Mouse (Mus musculus) A20 (cell line): ENCODE results near the gene Kcnk4.
A peak's percentile ranks its signal among the peaks of the same experiment; 100 is the strongest.

Source experiments
- DNase-seq: peaks from one replicate; pipeline ENCODE4 v3.0.0-alpha.2; 2011; ENCODE audit warnings: low read depth, low spot score

Kcnk4 gene

DNA sequence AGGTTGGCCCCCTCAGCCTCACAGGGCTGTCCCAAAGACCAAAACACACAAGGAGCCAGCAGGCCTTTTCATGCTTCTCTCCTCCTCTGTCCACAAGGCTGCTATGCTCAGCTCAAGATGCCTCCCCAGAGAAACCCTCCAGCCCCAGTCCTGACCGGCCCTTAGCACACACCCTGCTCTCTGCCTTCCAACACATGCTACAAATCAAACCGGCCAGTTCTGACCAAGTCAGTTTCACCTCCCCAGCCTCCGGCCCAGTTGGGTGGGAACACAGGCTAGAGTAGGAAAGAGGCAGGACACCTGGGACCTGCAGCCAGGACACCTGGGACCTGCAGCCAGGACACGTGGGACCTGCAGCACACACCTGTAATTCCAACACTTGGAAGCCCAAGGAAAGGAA is 17.8 kb downstream of the Kcnk4 start:
- no peak for DNase-seq

DNA sequence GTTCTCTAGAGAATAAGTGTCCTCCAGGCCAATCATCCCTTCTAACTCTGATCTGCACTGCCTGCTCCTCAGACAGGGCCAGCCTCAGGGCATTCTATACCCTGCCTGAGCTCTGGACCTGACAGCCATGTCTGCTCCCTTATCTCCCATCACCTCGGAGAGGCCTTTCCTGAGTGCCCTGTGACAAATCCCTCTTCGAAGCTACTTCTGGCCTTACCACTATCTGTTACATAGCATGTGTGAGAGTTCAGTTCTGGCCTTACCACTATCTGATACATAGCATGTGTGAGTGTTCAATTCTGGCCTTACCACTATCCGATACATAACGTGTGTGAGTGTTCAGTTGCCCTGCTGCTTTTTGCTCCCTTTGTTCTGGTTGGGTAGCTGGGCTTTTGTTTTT is 19.0 kb downstream of the Kcnk4 start:
- DNase-seq, result no peak

DNA sequence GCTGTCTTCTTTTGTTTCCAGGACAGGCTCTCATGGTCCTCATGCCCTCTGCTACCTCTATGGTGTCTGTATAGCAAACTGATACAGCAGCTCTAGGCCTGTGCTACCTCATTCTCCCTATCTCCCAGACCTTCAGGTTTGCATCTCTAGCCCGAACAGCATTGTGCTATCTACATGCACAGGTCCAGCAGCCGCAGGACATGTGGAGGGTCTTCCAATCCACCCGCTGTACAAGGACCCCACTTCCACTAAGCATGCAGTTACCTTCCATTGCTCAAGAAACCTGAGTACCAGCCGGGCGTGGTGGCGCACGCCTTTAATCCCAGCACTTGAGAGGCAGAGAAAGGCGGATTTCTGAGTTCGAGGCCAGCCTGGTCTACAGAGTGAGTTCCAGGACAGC is 19.8 kb downstream of the Kcnk4 start:
- DNase-seq, result no peak

DNA sequence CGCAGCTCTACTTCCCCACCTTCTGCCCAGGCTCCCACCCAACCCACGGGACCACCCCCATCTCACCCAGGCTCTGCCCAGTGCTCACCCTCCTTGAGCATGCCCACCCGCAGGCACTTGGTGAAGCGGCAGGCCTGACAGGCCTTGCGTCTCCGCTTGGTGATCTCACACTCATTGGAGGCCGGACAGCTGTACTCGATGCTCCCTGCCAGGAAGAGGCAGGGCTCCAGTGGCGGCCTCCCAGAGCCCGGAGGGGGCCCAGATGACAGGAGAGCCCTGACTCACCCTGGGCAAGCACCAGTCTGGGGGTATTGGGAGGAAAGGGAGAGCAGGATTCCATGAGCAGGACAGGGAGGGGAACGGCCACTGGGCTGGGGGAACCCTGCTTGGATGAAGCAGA is 20.3 kb downstream of the Kcnk4 start:
- DNase-seq, result no peak

DNA sequence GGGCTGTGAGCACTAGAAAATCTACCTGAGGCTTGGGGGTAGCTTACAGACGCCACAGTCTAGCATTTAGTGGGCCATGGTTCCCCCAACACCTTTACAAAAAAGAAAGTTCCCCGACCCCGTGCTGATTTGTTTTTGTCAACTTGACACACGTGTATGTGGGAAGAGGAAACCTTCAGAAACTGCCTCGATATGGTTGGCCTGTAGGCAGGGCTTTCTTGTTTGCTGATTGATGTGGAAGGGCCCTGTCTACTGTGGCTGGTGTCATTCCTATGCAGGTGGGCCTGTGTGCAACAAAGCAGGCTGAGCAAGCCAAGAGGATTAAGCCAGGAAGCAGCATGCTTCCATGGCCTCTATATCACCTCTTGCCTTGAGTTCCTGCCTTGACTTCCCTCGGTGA is 21.3 kb downstream of the Kcnk4 start:
- DNase-seq, result no peak

DNA sequence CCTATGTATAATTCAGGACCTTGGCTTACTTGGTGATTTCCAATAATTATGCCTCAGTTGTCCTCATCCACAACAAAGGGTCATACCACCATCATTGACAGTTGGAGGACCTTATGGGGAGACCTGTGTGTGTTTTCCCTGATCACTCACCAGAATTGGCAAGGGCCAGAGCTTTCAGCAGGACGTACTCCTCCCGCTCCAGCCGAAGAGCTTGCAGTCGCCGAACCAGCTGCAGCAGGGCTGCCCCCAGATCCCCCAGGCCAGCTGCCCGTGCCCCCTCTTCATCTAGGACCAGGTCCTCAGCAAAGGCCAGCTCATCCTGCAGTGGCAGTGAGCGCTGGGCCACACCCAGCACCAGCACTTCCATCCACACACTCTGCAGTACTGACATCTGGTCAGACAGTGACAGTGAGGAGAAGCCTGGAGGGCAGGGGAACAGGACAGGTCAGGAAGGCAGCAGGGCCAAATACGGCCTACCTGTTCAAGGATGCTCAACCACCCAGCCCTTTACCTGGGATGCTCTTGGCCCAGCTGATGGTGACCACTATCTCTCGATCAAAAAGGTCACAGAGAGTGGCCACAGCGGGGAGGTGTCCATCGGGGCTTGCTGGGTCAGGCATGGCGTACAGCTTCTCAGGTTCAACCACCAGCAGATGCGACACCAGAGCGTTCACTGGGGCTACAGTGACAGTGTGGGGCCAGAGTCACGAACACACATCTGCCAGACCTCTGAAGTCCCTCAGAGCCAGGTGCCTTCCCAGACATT is 21.9 kb downstream of the Kcnk4 start:
- DNase-seq, result no peak

DNA sequence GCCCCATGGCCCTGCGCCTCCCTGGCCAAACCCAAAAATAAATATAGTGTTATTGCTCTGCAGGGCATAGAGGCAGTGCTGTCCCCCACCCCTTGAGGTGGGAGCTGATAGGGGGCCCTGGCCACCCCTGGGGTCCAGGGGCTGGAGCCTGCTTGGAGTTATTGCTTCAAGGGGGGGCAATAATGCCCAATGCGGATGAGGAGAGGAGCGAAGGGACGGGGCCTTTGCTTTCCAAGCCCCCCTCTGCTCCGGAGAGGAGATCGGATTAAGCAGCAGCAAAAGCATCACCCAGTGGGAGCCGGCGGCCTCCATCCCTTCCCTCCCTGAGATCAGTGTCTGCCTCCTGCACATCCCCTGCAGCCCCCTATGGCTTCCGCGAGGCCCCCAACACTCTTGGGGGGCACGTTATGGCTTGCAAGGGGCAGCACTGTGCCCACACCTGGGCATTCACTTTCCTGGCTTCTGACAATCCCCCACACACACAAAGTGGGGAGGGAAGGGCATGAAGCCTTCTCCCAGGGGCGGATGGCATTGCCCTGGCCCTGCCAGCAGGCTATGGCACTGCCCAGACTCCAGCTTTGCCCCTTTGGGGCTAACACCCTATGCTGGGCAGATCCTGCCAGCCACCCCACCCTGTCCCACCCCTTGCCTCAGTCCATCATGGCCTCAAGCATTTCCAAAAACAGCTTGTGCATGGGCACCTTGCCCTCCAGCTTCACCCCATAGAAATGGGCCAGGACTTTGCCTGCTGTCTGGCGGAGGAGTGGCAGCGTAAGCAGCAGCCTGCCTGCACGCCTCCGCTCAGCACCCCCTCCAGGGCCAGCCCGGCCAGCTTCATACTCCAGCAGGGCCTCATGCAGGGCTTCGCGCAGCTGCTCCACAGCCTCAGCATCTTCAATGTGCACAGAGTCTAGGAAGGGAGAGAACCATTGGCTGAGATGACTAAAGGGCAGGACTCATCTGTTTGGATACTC is 22.9 kb downstream of the Kcnk4 start:
- DNase-seq, result no peak

DNA sequence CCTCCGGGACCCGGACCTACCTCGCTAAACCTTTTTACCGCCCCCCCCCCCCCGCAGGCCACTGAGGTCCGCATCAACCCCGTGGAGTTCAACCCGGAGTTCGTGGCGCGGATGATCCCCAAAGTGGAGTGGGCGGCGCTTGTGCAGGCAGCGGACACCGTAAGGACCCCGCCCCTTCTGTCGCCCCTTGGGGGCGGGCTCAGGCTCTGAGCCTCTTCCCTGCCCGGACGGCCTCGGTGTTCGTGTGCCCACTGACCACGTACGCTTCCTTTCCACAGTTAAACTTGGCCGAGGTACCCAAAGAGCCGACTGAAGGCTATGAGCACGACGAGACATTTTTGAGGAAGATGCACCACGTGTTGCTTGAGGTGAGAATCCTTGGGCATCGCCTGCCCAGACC is 24.0 kb downstream of the Kcnk4 start:
- peak; percentile 81 for DNase-seq

DNA sequence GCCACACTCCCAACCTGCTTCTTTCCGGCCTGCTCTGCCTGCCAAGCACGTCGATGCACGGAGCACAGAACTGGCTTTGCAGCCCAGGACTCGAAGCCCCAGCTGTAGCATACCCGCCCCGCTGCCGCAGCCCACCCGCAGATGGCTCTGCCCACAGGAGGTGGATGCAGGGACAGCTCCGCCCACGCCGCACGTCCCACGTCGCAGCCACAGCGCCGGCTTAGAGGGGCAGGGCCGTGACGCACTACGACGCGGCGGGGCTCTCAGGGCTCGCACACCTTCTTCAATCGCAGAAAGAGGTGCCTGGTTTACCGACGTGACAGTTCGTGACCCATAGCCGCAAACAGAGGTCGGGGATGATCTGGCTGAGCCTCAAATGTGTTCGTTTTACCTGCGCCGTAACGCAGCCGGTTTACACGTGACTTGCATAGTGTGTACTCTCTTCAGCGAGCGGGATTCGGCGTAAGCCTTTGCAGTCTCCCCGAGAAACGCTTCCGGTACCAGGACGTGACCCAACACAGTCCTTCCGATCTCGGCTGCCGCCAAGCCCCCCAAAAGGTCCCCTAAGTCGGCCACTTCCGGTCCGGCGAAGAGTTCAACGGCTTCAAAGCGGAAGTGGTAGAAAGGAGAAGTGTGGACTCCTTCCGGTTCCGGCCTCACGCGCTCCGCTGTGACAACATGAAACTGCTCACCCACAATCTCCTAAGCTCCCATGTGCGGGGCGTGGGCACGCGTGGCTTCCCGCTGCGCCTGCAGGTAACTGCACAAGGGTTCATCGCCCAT is 24.6 kb downstream of the Kcnk4 start, which contains the start of the genes Trmt112 and Prdx5:
Gene Trmt112 (plus strand): TSS at position 192 of the 783 bp plus-strand sequence.
Gene Prdx5 (minus strand): TSS at position 600 of the 783 bp plus-strand sequence.
- DNase-seq, result peak; percentile 98

DNA sequence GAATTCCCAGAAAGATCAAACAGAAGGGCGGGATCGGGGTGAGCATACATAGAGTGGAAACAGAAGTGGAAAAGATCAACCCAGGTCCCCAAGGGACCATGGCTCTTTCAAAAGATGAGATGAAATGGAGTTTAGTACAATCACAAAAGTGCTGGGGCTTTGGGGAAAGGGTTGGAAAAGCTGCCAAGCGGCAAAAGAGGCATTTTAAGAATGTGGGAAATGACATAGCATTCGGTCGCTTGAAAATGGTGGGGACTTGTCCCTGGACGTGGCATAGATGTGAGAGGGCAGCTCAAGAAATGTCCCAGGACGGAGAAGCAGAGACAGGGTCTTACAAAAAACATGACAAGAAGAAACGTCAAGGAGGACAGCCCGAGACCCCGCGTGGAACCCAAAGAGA is 25.3 kb downstream of the Kcnk4 start:
- DNase-seq, result no peak

DNA sequence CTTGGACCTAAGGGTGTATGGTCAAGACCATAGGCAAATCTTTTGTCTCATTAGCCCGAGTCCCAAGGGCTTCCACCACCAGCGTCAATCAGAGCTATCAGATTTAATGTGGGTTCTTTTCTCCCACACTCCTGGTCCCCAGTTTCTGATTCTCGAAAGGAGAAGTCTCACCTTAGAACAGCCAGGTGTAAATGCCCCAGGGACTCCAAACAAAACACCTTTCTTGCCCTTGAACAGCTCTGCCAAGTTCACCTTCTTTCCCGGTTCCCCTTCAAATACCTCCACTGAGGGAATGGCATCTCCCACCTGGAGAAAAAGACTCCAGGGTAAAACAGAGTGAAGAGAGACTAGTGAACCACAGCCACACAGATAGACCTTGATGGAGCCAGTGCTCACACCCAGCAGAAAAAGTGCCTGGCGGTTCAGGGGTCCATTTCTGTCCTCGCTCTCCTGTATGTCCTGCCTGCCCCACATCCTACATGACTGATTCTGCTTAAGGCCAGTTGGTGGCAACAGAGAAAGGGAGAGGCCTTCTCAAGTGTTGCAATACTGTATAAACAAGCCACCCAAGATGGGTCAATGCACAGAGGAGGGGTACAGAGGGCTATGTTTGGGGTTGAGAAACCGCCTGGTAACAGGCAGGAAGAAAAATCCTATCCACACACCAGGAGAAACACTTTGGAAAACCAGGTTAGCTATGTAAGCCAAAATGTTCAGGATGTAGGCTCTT is 26.3 kb downstream of the Kcnk4 start:
- peak; percentile 30 for DNase-seq

DNA sequence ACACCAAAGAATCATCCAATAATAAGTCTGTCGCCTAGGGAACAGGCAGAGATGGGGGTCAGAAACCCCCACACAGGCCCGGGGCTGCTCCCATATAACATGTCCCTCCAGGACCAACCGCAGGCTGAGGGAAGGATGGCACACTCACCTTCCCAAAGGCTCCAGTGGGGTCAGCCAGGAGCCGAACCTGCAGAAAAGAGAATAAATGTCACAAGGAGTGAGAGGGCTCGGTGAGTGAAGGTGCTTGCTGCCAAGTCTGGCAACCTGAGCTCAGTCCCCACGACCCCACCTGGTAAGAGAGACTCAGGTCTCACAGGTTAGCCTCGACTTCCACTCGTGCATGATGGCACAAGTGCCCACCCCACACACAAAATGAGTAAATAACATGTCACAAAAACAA is 27.2 kb downstream of the Kcnk4 start:
- no peak for DNase-seq

DNA sequence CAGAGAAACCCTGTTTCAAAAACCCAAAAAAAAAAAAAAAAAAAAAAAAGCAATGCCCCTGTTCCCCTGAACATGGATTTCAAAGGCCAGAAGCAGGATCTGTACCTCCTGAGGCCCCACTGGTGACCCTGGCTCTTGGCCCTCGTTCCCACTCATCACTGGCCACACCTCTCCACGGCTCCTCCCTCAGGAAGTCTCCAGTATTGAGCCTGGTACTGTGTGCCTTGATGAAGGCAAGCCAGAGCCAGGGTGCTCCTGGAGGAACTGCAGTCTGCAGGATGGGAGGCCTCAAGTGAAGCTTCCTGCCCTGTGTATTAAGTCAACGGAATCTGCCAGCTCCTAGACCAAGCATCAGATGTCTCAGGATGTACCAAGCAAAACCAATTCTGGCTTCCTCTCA is 28.1 kb downstream of the Kcnk4 start:
- no peak for DNase-seq

DNA sequence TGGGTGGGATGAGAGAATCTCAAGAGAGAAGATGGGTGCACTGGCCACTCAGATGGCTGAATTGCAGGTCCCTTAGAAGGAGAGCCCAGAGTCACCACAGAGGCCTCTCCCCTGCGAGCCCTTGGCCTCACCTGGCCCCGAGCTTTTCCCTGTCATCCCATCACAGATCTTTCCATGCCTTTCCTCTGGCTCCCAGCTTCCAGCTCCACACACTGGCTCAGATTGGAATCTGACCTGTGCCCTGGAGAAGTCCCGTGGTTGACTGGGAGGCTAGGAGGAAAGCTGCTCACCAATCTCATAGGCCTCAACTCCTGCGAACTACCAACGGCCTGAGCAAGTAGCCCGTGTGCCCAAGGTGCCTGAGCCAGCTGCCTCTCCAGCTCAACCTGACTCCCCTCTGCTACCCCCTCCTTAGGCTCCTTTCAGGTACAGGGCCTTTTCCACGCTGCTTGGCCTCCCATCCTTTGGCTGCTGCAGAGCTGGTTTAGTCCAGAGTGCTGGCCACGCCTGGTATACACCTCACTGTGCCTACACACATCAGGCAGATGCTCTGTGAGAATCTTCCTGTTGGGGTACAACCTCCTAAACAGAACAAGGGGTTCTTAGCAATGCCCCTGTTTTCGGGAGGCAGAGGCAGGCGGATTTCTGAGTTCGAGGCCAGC is 28.7 kb downstream of the Kcnk4 start:
- DNase-seq, result no peak

DNA sequence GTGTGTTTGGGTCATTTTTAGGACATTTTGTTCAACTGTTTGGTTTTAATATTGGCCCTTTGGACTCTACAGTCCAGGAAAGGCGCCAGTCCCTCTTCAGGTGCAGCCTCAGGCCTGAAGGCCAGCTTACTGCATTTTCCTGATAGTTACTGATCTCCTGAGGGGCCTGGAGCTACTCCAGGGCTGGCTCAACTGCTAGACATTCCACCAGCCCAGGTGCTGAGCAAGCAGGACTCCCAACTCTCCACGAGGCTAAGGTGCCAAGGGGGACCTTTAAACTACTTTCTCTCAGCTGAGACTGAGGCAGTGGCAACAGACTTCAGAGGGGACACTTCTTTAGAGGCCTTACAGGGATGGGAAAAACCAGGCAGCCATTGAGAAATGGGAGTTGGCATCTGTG is 29.5 kb downstream of the Kcnk4 start:
- no peak for DNase-seq

DNA sequence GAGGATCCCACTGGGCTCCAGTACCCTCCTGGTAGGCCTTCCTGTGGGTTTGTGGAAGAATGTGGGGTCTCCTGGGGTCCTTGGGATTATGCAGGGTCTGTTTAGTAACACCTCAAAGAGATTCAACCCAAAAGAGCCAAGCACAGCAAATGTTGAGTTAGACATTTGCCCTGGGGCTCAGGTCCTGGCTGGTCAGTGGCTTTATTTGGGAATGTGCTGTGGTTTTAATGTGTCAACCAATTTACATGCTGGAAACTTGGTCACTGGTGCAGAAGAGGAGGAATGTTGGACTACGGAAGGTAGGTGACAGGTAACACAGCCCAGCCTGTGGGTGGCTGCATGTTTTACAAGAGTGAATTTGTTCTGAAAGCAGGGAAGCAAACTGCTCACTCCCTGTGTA is 31.3 kb downstream of the Kcnk4 start:
- no peak for DNase-seq

DNA sequence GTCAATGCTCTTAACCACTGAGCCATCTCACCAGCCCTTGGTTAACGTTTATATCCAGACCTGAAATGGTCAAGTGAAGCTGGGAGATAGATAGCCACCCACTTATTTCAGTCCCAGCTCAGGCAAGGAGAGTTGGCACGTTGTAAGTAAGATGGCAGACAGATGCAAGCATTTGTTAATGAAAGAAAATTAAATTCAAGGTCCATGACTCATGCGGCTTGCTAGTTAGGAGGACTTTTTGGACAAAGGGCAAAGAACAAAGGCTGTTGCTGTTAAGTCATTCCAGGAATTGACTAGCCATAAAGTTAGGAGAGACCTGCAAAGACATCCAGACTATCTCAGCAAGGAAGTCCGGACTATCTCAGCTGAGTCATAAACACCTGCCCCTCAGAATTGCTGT is 34.7 kb downstream of the Kcnk4 start:
- DNase-seq, result no peak

DNA sequence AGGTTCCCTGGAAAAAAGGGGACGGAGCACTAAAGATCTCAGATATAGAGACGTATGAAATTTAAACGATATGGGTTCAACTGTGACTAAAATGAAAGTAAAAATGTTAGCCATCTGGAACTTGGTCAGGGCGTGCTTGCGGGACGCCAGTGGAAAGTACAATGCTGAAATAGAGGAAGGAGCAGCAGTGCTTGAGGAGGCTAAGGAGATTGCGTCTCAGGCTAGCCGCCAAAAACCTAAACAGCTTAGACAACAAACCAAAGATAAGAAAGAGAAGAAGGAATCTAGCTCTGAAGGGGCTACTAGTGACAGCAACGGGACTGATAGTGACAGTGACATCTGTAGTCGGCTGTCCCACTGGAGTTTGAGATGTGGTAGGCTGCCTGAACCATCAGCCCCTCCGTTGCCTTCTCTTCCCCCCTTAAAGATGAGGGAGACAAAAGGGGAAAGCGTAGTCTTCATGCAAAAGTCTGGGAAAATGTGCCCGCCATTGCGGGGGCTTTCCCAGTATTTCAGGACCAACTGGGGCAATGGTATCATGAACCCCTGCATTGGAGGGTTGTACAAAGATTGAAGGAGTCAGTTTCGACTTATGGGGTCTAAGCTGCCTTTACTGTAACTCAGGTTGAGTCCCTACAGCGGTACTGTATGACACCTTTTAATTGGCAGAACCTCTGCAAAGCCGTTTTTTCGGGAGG is 38.6 kb downstream of the Kcnk4 start:
- peak; percentile 66 for DNase-seq

DNA sequence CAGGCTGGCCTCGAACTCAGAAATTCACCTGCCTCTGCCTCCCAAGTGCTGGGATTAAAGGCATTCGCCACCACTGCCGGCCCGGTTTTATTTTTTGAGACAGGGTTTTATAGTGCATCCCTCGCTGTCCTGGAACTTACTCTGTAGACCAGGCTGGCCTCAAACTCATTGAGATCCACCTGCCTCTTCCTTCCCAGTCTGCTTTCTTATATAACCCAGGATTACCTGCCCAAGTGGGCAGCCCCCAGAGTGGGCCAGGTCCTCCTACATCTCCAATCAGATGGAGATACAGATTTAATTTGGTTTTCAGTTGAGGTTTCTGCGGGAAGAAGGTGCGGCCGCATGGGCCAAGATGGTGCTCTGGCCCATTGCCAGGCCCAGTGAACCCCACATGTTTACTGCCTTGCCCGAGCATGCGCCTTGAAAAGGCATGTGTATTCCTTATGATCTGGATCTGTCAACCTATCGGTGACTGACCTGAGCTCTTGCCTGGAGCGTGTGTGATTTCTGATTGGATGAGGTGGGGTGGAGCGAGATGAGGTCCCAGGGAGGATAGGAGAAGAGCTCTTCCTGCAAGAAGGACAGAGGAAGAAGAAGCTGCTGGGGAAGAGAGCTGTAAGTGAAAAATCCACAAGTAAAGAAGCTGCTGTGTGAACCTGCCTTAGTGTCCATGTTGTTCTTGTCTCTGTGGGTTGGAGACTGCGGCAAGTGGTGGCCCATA is 40.4 kb downstream of the Kcnk4 start:
- no peak for DNase-seq
